Mouse (Mus musculus) common myeloid progenitor, adult 5-6 weeks (primary cell): ENCODE data around the gene Lmntd1. TPM values are rescaled to one million over a fixed set of nuclear protein-coding genes. Genes with fewer than 3 reads are reported as not detected.

Source experiments
- ATAC-seq: replicated peaks from 2 replicates; pipeline ENCODE4 v1.8.0; 2016; ENCODE audit warnings: low read depth, mild to moderate bottlenecking, moderate TSS enrichment, inconsistent platforms; ENCODE audit not compliant: poor library complexity, severe bottlenecking
- total RNA-seq: library from RNA; stranded (forward); fragments of 200-1000, 187-1606 nt; gene quantifications from 2 replicates; pipeline ENCODE4 v1.2.3, GENCODE M21; 2017

Gene Lmntd1
- total RNA-seq, 1 experiment from 2014 or later: not detected

- no peak for ATAC-seq
Measured at GRCm38 (mm10) chr6:145567832-145568231, 46.3 kb downstream of the Lmntd1 start.

- peak; percentile 36; the same call in 1 of the 2 replicates for ATAC-seq
Measured at GRCm38 (mm10) chr6:145567296-145567695, 46.8 kb downstream of the Lmntd1 start.

- ATAC-seq: no peak
Measured at GRCm38 (mm10) chr6:145565663-145566062, 48.5 kb downstream of the Lmntd1 start.

GRCm38 (mm10) chr6:145564671-145565070 lies 49.4 kb downstream of the Lmntd1 start:
- no peak for ATAC-seq

GRCm38 (mm10) chr6:145557059-145557992 lies 56.8 kb downstream of the Lmntd1 start:
- peak; percentile 47 for ATAC-seq

- peak; percentile 80 for ATAC-seq
Measured at GRCm38 (mm10) chr6:145553226-145553625, 60.9 kb downstream of the Lmntd1 start.

- ATAC-seq: peak; percentile 69
Measured at GRCm38 (mm10) chr6:145552817-145553216, 61.3 kb downstream of the Lmntd1 start.

GRCm38 (mm10) chr6:145550993-145551392 lies 63.1 kb downstream of the Lmntd1 start:
- ATAC-seq: no peak

- ATAC-seq: no peak
Measured at GRCm38 (mm10) chr6:145545927-145546641, 68.0 kb downstream of the Lmntd1 start.

- no peak for ATAC-seq
Measured at GRCm38 (mm10) chr6:145544838-145545237, 69.3 kb downstream of the Lmntd1 start.

- no peak for ATAC-seq
Measured at GRCm38 (mm10) chr6:145544304-145544703, 69.8 kb downstream of the Lmntd1 start.

GRCm38 (mm10) chr6:145539568-145539859 lies 74.6 kb downstream of the Lmntd1 start:
- no peak for ATAC-seq

GRCm38 (mm10) chr6:145538787-145539567 lies 75.1 kb downstream of the Lmntd1 start:
- no peak for ATAC-seq

- ATAC-seq: peak; percentile 73
Measured at GRCm38 (mm10) chr6:145530464-145530863, 83.7 kb downstream of the Lmntd1 start.

- no peak for ATAC-seq
Measured at GRCm38 (mm10) chr6:145523337-145523736, 90.8 kb downstream of the Lmntd1 start.

- ATAC-seq: no peak
Measured at GRCm38 (mm10) chr6:145522617-145523016, 91.5 kb downstream of the Lmntd1 start.

- ATAC-seq: no peak
Measured at GRCm38 (mm10) chr6:145517002-145517401, 97.1 kb downstream of the Lmntd1 start.

- no peak for ATAC-seq
Measured at GRCm38 (mm10) chr6:145515859-145516581, 98.1 kb downstream of the Lmntd1 start.

- ATAC-seq: no peak
Measured at GRCm38 (mm10) chr6:145511265-145511664, 102.9 kb downstream of the Lmntd1 start.

- ATAC-seq: peak; percentile 97
Measured at GRCm38 (mm10) chr6:145508828-145509227, 105.3 kb downstream of the Lmntd1 start.
